Mouse (Mus musculus) neural tube, embryonic 12.5 days (tissue): Measurements from ENCODE around the gene Phyhipl. TPM values are rescaled to one million over a fixed set of nuclear protein-coding genes. Genes with fewer than 3 reads are reported as not detected.
A peak's percentile ranks its signal among the peaks of the same experiment; 100 is the strongest.

Experiments used
- ATAC-seq: fragments of 200-750 bp; cut with Nextera tagmentation; 2 replicates; pipeline ENCODE4 v1.8.0; 2017; ENCODE audit warnings: low read depth, mild to moderate bottlenecking, moderate TSS enrichment, moderate library complexity; ENCODE audit not compliant: low FRiP score
- H3K27ac ChIP-seq: fragments of 300-500 bp; sonication (generic); 2 replicates; pipeline ENCODE4 v1.5.1; 2016
- H3K27me3 ChIP-seq: fragments of 300-500 bp; sonication (generic); replicated peaks from 2 replicates; pipeline ENCODE4 v1.6.1; 2016; ENCODE audit warnings: mild to moderate bottlenecking
- H3K36me3 ChIP-seq: fragments of 300-500 bp; sonication (generic); 2 replicates; pipeline ENCODE4 v1.6.1; 2016; ENCODE audit warnings: mild to moderate bottlenecking
- H3K4me1 ChIP-seq: fragments of 300-500 bp; sonication (generic); 2 replicates; pipeline ENCODE4 v1.6.1; 2016
- H3K4me2 ChIP-seq: fragments of 300-500 bp; sonication (generic); replicated peaks from 2 replicates; pipeline ENCODE4 v1.6.1; 2016; ENCODE audit warnings: mild to moderate bottlenecking
- H3K4me3 ChIP-seq: fragments of 300-500 bp; sonication (generic); 2 replicates; pipeline ENCODE4 v1.5.1; 2016
- H3K9ac ChIP-seq: fragments of 300-500 bp; sonication (generic); 2 replicates; pipeline ENCODE4 v1.6.1; 2016; ENCODE audit warnings: mild to moderate bottlenecking
- H3K9me3 ChIP-seq: fragments of 300-500 bp; sonication (generic); 2 replicates; pipeline ENCODE4 v1.6.1; 2016; ENCODE audit warnings: mild to moderate bottlenecking
- WGBS: fragments of 180-500 bp; shearing (Covaris S2); methylation state at CpG from one replicate; pipeline ENCODE4 v1.1.7; 2016; 5-methylcytosine and 5-hydroxymethylcytosine counted together
- polyA plus RNA-seq: library from polyadenylated mRNA; unstranded; fragments of >200 nt; fragmentation: Nextera tagmentation; extraction: Ambion mirVana; gene quantifications from 2 replicates; pipeline ENCODE4 v1.2.1, GENCODE M21; 2016

The Phyhipl gene
- polyA plus RNA-seq, 1 experiment from 2014 or later = 203 TPM

DNA sequence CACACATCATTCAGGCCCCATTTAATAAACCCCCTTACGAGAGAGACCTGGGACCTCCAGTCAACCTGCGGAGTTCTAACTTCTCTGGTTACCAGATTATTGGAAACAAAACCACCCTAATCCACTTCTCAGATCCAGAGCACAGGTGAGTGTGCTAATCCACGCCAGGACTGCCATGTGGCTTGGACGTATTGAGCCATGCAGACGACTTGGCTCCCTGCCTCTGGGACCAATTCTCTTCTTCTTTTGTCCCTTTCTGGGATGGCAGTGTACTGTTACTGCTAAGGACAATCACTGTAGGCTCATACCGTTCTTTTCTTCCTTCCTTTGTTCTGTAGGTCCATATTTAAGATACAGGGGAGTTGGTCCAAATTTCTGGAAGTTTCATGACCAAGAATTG lies 112.9 kb downstream of the Phyhipl start:
- ATAC-seq = no peak

GRCm38 (mm10) chr10:70540456-70541195 lies 115.1 kb downstream of the Phyhipl start:
- Histone ChIP-seq H3K27me3 (no peaks in the 10 kb centered on the region), H3K9me3 (no peaks in the 10 kb centered on the region), H3K4me3 (no peak overlapping the region), H3K4me1 (no peaks in the 10 kb centered on the region), H3K36me3 (peaks cover 52% of the 10 kb centered on the region), H3K4me2 (no peak overlapping the region), H3K9ac (no peak overlapping the region), H3K27ac (no peak overlapping the region)
- no peak for ATAC-seq
- 87% methylated on average over 9 of the region's 9 CpGs for WGBS

More for the DNA sequence above, 112.9 kb downstream of the Phyhipl start:
- no peak overlapping the region for H3K27ac ChIP-seq
- H3K4me3 ChIP-seq = no peak overlapping the region
- H3K9ac ChIP-seq = no peak overlapping the region
- WGBS = 79% methylated on average over 6 of the region's 6 CpGs
- H3K27me3 ChIP-seq = no peaks in the 10 kb centered on the region
- H3K4me2 ChIP-seq = no peak overlapping the region
- H3K9me3 ChIP-seq = no peaks in the 10 kb centered on the region
- peaks cover 55% of the 10 kb centered on the region for H3K36me3 ChIP-seq
- no peaks in the 10 kb centered on the region for H3K4me1 ChIP-seq

DNA sequence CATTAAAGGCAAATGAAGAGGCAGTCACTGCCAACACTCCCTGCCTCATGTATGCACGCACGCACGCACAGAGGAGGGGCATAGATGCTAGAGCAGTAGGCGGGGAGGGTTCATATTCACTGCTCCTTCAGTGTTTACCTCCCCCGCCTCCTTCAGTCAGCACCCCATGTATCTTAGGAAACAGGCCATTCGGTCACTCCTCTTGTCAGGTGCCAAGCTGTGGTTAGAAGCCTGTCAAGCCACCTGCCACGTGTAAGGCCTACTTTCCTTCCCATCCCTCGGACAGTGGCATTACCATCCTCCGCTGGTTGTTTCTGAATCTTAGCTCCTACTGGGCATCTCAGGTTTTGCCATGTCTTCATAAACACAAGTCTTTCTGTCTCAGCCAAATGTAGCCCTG lies 116.5 kb downstream of the Phyhipl start:
- Histone ChIP-seq H3K36me3 (peaks cover 51% of the 10 kb centered on the region), H3K27ac (no peak overlapping the region), H3K4me2 (no peak overlapping the region), H3K4me1 (no peaks in the 10 kb centered on the region), H3K9me3 (no peaks in the 10 kb centered on the region), H3K27me3 (no peaks in the 10 kb centered on the region), H3K4me3 (no peak overlapping the region), H3K9ac (no peak overlapping the region)
- no peak for ATAC-seq
- 94% methylated on average over 9 of the region's 9 CpGs for WGBS

- no peak overlapping the region for H3K4me2 ChIP-seq
- H3K27me3 ChIP-seq = no peaks in the 10 kb centered on the region
- H3K27ac ChIP-seq = no peak overlapping the region
- no peak overlapping the region for H3K4me3 ChIP-seq
- ATAC-seq = no peak
- WGBS = 95% methylated on average over 10 of the region's 10 CpGs
- peaks cover 47% of the 10 kb centered on the region for H3K36me3 ChIP-seq
- H3K9me3 ChIP-seq = no peaks in the 10 kb centered on the region
- H3K9ac ChIP-seq = no peak overlapping the region
- no peaks in the 10 kb centered on the region for H3K4me1 ChIP-seq
Observed at GRCm38 (mm10) chr10:70537694-70538093, 118.1 kb downstream of the Phyhipl start.

GRCm38 (mm10) chr10:70535401-70535800 lies 120.4 kb downstream of the Phyhipl start:
- Histone ChIP-seq H3K27ac (no peak overlapping the region), H3K9ac (no peak overlapping the region), H3K27me3 (no peaks in the 10 kb centered on the region), H3K4me3 (no peak overlapping the region), H3K4me2 (no peak overlapping the region), H3K4me1 (no peaks in the 10 kb centered on the region), H3K36me3 (peaks cover 47% of the 10 kb centered on the region), H3K9me3 (no peaks in the 10 kb centered on the region)
- ATAC-seq = no peak
- 82% methylated on average over 12 of the region's 12 CpGs for WGBS

GRCm38 (mm10) chr10:70534571-70534970 lies 121.2 kb downstream of the Phyhipl start:
- no peak overlapping the region for H3K4me2 ChIP-seq
- no peaks in the 10 kb centered on the region for H3K27me3 ChIP-seq
- no peak for ATAC-seq
- no peak overlapping the region for H3K9ac ChIP-seq
- H3K9me3 ChIP-seq = no peaks in the 10 kb centered on the region
- no peaks in the 10 kb centered on the region for H3K4me1 ChIP-seq
- 94% methylated on average over 10 of the region's 10 CpGs for WGBS
- no peak overlapping the region for H3K4me3 ChIP-seq
- no peak overlapping the region for H3K27ac ChIP-seq
- peaks cover 47% of the 10 kb centered on the region for H3K36me3 ChIP-seq

DNA sequence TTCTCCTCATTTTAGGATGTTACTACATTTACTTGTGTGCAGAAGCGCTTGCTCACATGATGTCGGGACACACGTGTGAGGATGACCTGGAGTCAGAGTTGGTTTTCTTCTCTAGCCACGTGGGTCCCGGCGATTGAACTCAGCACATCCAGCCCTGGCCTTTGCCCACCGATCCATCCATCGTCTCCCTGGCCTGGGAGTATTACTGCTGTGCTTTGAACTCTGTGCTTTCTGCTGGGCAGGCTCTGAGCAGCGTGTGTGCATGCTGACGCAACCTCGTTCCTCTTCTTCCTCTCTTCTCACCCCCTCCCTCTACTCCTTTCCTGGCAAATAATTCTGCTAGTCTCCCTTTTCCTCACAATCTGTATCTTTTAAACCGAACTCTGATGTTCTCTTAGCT lies 121.8 kb downstream of the Phyhipl start:
- H3K4me2 ChIP-seq = no peak overlapping the region
- no peaks in the 10 kb centered on the region for H3K4me1 ChIP-seq
- H3K36me3 ChIP-seq = peaks cover 42% of the 10 kb centered on the region
- no peak overlapping the region for H3K9ac ChIP-seq
- ATAC-seq = no peak
- 87% methylated on average over 12 of the region's 12 CpGs for WGBS
- no peaks in the 10 kb centered on the region for H3K9me3 ChIP-seq
- no peak overlapping the region for H3K4me3 ChIP-seq
- H3K27me3 ChIP-seq = no peaks in the 10 kb centered on the region
- no peak overlapping the region for H3K27ac ChIP-seq

GRCm38 (mm10) chr10:70533301-70533781 lies 122.4 kb downstream of the Phyhipl start:
- H3K9me3 ChIP-seq = no peaks in the 10 kb centered on the region
- H3K4me3 ChIP-seq = no peak overlapping the region
- H3K4me2 ChIP-seq = no peak overlapping the region
- H3K4me1 ChIP-seq = no peaks in the 10 kb centered on the region
- WGBS = 79% methylated on average over 8 of the region's 8 CpGs
- ATAC-seq = no peak
- H3K27me3 ChIP-seq = no peaks in the 10 kb centered on the region
- H3K27ac ChIP-seq = no peak overlapping the region
- H3K9ac ChIP-seq = no peak overlapping the region
- H3K36me3 ChIP-seq = peaks cover 35% of the 10 kb centered on the region

DNA sequence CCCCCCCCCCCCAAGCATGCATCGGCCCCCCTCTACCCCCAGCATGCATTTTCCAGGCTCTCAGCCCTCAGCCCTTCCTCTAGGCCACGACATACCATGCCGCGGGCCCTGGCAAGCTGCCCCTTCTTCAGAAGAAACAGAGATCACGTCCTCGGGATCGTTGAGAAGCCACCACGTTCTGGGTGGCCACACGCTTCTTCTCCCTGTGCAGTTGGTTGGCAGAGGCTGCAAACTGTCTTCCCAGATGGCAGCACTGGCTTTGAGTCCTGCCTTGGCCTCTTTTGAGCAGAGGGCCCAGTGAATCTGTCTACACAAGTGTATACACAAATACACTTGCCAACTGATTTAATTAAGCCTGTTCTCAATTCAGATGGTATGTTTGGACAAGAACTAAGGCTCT lies 123.5 kb downstream of the Phyhipl start:
- Histone ChIP-seq H3K9me3 (no peaks in the 10 kb centered on the region), H3K4me1 (no peaks in the 10 kb centered on the region), H3K36me3 (peaks cover 27% of the 10 kb centered on the region), H3K27ac (no peak overlapping the region), H3K4me3 (no peak overlapping the region), H3K27me3 (no peaks in the 10 kb centered on the region), H3K4me2 (no peak overlapping the region), H3K9ac (no peak overlapping the region)
- 90% methylated on average over 9 of the region's 9 CpGs for WGBS
- no peak for ATAC-seq

- WGBS = 94% methylated on average over 12 of the region's 12 CpGs
- H3K36me3 ChIP-seq = peaks cover 14% of the 10 kb centered on the region
- no peak for ATAC-seq
- no peaks in the 10 kb centered on the region for H3K4me1 ChIP-seq
- H3K27ac ChIP-seq = no peak overlapping the region
- no peaks in the 10 kb centered on the region for H3K27me3 ChIP-seq
- H3K9me3 ChIP-seq = no peaks in the 10 kb centered on the region
- no peak overlapping the region for H3K9ac ChIP-seq
- no peak overlapping the region for H3K4me3 ChIP-seq
- no peak overlapping the region for H3K4me2 ChIP-seq
Observed at GRCm38 (mm10) chr10:70530185-70530823, 125.5 kb downstream of the Phyhipl start.

GRCm38 (mm10) chr10:70521379-70521778 lies 134.4 kb downstream of the Phyhipl start:
- H3K27ac ChIP-seq = no peak overlapping the region
- H3K9ac ChIP-seq = no peak overlapping the region
- H3K36me3 ChIP-seq = peaks cover 15% of the 10 kb centered on the region; the same call in 1 of the 2 replicates
- H3K27me3 ChIP-seq = 0 out of 2 replicates have a peak, but pooled peaks cover 2% of the 10 kb centered on the region
- H3K4me3 ChIP-seq = peak overlapping the region; percentile 43
- ATAC-seq = no peak
- no peaks in the 10 kb centered on the region for H3K9me3 ChIP-seq
- peaks cover 27% of the 10 kb centered on the region for H3K4me1 ChIP-seq
- peak overlapping the region; percentile 88 for H3K4me2 ChIP-seq
- 28% methylated on average over 5 of the region's 5 CpGs for WGBS
